Mouse (Mus musculus): ENCODE results near the gene Irf1.

The Irf1 gene

GRCm38 (mm10) chr11:53769760-53770124, at the start of gene Irf1:
TSS of gene Irf1 (plus strand) at chr11:53770014.
- in situ Hi-C loops (cut with MboI, MseI) = no loop called here

- in situ Hi-C loops (cut with MboI, MseI) = loop anchor here in 1 of 2 experiments (10.0 kb wide), 1 partner anchor 796 kb away; no protein-coding TSS in a partner anchor
Observed at GRCm38 (mm10) chr11:53720715-53721114, 49.1 kb upstream of the Irf1 start, which contains the start of gene Il5. TSS of gene Il5 (plus strand) at chr11:53720794.

DNA sequence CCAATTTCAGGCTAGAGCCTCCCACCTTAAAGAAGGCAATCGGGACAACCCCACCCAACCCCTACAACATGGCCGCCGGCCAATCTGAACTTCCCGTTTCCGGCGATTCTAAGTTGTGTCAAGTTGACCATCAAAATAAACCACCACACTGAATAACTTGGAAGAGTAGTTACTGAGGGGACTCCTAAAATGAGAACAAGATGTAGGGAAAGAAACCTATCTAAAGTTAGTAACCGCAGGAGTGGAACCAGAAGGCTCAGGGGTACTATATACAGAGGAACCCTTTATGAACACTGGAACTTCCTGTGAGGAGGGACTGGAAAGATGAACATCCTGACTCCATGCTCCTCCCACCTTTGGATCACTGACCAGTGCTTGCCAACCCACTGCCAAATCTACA, 38.4 kb upstream of the Irf1 start:
- in situ Hi-C loops (cut with MboI, MseI) = no loop called here

DNA sequence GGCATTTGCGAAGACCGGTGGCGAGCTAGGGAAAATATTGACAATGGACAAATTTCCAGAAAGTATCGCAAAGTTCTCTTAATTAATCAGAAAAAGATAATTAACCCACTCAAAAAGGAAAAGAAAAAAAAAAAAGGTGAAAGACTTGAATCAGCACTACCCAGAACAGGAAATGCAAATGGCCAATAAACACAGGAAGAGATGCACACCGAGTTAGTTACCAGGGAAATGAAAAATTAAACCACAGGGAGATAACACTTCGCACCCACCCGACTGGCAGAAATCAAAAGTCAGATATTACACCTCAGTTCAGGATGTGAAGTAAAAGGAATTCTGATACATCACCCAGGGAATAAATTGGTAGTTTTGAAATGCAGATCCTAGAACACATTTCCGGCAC, 37.6 kb upstream of the Irf1 start:
- in situ Hi-C loops (cut with MboI, MseI) = no loop called here

GRCm38 (mm10) chr11:53733824-53734223, 36.0 kb upstream of the Irf1 start:
- in situ Hi-C loops (cut with MboI, MseI) = no loop called here

GRCm38 (mm10) chr11:53734431-53734830, 35.4 kb upstream of the Irf1 start:
- in situ Hi-C loops (cut with MboI, MseI) = no loop called here

- in situ Hi-C loops (cut with MboI, MseI) = loop anchor here in 1 of 2 experiments (5.0 kb wide), 1 partner anchor 268 kb away; no protein-coding TSS in a partner anchor
Observed at GRCm38 (mm10) chr11:53734970-53735681, 34.7 kb upstream of the Irf1 start.

DNA sequence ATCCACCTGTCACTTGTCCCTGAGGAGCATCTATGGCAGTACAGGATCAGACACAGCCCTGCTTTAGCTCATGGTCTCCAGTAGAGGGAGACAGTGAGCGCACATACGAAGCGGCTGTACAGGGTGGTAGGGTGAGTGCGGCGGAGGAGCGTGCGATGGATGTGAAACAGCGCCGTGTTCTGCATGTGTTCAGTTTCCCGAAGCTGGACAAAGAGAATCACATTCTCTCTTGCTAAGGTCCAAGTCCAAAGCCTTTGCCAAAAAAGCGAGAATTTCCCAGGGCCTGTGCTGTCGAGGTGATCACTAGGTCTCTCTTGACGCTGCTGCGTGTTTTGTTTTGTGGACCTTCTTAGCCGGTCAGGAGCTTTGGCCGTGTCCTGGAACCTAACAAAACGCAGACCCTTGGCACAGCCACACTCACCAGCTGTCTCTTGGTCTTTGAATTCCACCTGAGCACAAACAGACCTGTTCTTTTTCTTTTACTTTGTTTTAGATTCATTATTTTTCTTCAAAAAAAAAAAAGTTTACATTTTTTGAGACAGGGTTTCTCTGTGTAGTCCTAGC, 34.0 kb upstream of the Irf1 start:
- in situ Hi-C loops (cut with MboI, MseI) = loop anchor here in 1 of 2 experiments (5.0 kb wide), 1 partner anchor 268 kb away; no protein-coding TSS in a partner anchor

DNA sequence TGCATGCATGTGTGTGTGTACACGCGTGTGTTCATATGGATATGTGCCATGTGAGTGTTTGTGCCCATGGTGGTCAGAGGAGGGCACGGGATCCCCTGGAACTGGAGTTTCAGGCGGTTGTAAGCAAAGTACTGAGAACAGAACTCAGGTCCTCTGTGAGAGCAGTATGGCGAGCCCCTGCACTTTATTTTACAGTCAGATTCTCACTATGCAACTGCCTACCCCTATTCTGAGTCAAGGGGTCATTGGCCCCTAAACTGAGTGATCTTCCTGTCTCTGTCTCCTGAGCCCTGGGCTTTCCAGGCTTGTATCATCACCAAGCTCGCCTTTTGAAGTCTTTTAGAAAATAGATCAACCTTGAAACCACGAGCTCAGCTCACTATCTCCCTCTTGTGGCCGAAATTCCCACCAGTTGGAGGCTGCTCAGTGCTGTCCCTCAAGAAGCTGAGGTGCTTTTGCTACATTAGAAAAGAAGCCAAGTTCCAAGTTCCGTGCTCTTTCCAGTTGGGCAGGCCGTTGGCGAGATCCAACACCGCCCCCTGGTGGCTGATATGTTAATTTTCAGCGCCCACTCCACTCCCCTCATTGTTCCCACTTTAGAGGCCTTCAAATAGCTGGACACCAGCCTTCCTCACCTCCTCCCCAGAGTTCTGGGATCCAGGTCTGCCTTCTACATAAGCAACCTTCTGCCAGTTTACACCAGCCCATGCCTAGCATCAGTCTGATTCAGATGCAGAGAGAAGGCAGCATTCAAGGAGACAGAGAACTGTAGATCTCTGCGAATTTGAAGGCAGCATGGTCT, 32.8 kb upstream of the Irf1 start:
- in situ Hi-C loops (cut with MboI, MseI) = loop anchor here in 1 of 2 experiments (5.0 kb wide), 1 partner anchor 270 kb away; no protein-coding TSS in a partner anchor

GRCm38 (mm10) chr11:53737573-53737946, 32.3 kb upstream of the Irf1 start:
- in situ Hi-C loops (cut with MboI, MseI) = loop anchor here in 1 of 2 experiments (5.0 kb wide), 1 partner anchor 270 kb away; no protein-coding TSS in a partner anchor

- in situ Hi-C loops (cut with MboI, MseI) = no loop called here
Observed at GRCm38 (mm10) chr11:53742353-53742752, 27.5 kb upstream of the Irf1 start.

GRCm38 (mm10) chr11:53745260-53745659, 24.6 kb upstream of the Irf1 start:
- in situ Hi-C loops (cut with MboI, MseI) = no loop called here

DNA sequence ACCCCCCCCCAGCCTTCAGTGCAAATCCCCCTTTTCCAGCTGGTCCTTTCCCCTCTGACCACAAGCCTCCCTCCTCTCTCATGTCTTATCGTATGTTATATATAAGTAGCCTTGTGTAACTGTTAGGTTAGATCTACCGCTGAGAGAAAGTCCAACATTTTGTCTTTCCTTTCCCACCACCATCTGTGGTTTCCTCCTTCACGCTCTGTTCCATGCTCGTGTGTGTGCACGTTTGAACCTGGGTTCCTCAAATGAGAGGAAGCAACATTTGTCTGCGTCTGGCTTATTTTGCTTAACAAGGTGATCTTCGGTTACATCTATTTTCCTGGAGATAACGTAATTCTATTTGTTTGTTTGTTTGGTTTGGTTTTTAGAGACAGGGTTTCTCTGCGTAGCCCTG, 21.8 kb upstream of the Irf1 start:
- in situ Hi-C loops (cut with MboI, MseI) = no loop called here

DNA sequence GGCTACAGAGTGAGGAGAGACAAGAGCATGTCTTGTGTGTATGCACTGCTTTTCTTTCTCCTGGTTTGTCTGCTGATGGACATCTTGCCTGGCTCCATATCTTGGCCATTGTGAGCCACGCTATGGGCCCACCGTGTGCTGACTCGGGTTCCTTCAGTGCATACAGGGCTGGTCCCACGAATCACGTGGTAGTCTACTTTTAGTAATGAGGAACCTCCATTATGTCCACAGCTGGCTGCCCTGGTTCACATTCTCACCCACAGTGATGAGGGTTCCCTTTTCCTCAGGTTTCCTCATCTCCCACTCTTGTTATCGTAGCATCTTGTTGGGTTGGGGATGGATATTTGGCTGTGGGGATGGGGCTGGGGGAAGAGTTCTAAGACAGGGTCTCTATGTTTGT, 21.2 kb upstream of the Irf1 start:
- in situ Hi-C loops (cut with MboI, MseI) = no loop called here

DNA sequence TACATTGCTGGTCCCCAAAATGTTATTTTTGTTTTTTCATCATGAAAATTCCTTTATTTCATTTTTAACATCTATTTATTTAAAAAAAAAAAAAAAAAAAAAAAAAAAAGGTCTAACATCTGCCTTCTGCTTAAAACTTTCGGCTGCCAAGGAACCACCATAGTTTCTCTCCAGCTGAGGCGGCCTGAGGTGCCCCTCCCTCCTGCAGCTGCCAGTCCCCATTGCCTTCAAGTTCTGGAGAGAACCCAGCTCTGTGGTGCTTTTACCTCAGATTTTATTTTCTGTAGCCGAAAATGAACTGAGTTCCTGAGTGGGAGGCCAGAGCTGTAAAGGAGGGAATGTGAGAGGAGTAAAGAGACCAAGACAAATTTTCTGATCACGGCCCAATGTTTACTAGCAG, 20.5 kb upstream of the Irf1 start:
- in situ Hi-C loops (cut with MboI, MseI) = no loop called here

GRCm38 (mm10) chr11:53749716-53750352, 20.0 kb upstream of the Irf1 start:
- in situ Hi-C loops (cut with MboI, MseI) = loop anchor here in 1 of 2 experiments (10.0 kb wide), 1 partner anchor 105 kb away; the partner anchor contains the start of gene Gm12216

- in situ Hi-C loops (cut with MboI, MseI) = loop anchor here in 1 of 2 experiments (10.0 kb wide), 1 partner anchor 100 kb away; the partner anchor contains the start of gene Gm12216
Observed at GRCm38 (mm10) chr11:53755011-53755595, 14.7 kb upstream of the Irf1 start.

DNA sequence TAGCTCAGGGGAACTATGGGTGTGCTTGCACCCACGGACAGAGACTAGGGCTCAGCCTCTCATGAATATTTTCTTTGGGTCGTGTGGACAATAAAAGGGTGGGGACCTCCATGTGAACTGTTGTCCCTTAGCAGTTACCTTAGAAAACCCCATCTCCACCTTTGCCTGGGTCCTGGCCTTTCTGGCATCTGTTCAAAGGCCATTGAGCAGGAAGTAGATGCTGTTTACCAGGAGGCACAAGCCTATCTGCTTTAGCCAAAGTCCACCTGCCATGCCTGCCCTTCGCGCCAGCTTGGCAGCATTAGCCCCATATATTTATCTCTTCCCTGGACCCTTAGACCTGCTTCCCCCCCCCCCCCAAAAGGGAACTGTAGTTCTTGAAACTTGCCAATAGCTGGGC, 12.2 kb upstream of the Irf1 start:
- in situ Hi-C loops (cut with MboI, MseI) = loop anchor here in 1 of 2 experiments (10.0 kb wide), 1 partner anchor 97 kb away; the partner anchor contains the start of gene Gm12216

- in situ Hi-C loops (cut with MboI, MseI) = loop anchor here in 1 of 2 experiments (10.0 kb wide), 1 partner anchor 97 kb away; the partner anchor contains the start of gene Gm12216
Observed at GRCm38 (mm10) chr11:53758033-53758432, 11.8 kb upstream of the Irf1 start.

DNA sequence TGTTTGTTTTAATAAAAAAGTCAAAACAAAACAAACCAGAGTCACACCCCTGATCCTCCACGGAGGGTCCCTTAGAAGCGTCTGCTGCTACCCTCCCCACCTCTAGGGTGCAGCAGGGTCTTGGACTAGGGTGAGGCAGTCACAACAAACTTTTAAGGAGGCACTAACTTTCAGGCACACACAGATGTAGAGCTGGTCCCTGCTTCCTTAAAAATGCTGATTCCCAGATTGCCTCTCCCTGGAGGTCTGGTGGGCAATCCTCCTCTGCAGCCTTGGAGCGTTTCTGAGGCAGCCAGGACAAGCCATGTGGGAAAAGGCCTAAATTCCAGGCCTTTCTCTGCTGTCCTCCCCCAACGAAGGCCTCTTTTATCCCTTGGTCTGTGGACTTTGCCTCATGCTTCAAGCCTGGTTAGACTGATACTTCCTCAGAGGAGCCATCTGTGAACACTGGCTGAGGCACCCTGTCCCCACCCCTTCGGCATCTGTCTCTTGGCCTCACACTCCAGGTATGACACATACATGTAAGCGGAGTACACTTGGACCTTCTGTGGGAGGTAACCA, 10.9 kb upstream of the Irf1 start:
- in situ Hi-C loops (cut with MboI, MseI) = loop anchor here in 1 of 2 experiments (10.0 kb wide), 1 partner anchor 96 kb away; the partner anchor contains the start of gene Gm12216

Measured in T-helper 17 cell (primary cell).